Mouse (Mus musculus): Measurements from ENCODE around the gene Retreg3.

- TF ChIP-seq CTCF (IDR thresholded peaks at IDR 0.05; ENCODE audit: extremely low read depth, insufficient read depth, insufficient read length, insufficient replicate concordance) (no peak), POLR2A (IDR thresholded peaks at IDR 0.05; ENCODE audit: low read depth, low read length) (no peak)
Measured at GRCm38 (mm10) chr11:101120545-101121188, 974 bp upstream of the Retreg3 start.
